Comparison of ENCODE assay signal across 12 mouse cellular contexts in the genomic region with DNA sequence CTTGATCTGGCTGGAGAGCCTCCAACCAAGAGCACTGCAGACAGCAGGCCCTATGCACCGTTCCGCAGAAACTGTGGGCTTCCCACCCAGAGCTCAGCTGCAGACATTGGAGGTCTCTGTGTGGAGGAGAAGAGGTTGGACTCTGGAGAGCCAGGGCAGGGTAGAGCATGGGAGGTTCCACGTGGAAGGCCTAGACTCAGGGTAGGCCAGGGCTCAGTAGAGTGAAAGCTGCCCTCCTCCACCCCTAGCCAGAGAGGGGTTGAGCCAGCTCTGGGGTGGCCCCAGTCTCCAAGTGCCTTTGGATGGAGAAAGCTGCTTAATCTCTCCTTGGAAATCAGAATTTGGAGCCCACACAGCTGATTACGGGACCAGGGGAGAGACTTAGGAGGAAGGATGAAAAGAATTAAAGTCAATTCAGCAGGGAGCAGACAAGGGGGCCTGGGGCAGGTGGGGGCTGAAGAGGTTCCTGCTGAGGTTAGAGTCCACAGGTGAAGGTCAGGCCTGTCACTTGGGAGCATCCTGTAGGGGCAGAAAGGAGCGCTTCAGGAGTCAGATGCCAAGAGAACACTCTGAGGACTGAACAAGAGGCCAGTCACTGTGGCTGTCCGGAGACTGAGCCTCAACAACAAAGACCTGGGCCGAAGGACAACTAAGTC. TPM values are rescaled to one million over a fixed set of nuclear protein-coding genes. Genes with fewer than 3 reads are reported as not detected.
DNase-seq lines count a peak whose midpoint lies in the region; ATAC-seq and TF ChIP-seq lines count a peak whose summit lies in the region.
"Had no signal": no experiment of that assay in that cellular context is flagged by ENCODE, and none has a peak within 500 bp of the region (broad histone marks: within the 10 kb centered on the region; RNA-seq: fewer than 3 reads in every experiment).

No protein-coding gene starts in this region.

- no peak overlapping the region for H3K4me3 ChIP-seq in lung, embryonic 15.5 days
- H3K4me3 ChIP-seq in embryonic facial prominence, embryonic 15.5 days (replicated peaks) = no peak overlapping the region
- no peak overlapping the region for H3K4me3 ChIP-seq in limb, embryonic 14.5 days (replicated peaks; ENCODE audit: low read length)
- H3K4me3 ChIP-seq in liver, postnatal 0 days (ENCODE audit: low read depth, low read length) = no peak overlapping the region

- WGBS in lung, embryonic 15.5 days = 45% methylated on average over 7 of the region's 7 CpGs
- WGBS in embryonic facial prominence, embryonic 15.5 days = 27% methylated on average over 7 of the region's 7 CpGs
- 61% methylated on average over 7 of the region's 7 CpGs for WGBS in limb, embryonic 14.5 days
- 67% methylated on average over 7 of the region's 7 CpGs for WGBS in liver, postnatal 0 days (ENCODE audit: insufficient replicate concordance)

- ATAC-seq in lung, embryonic 15.5 days (ENCODE audit: borderline replicate concordance, extremely low read depth, low FRiP score, low TSS enrichment) = peak; percentile 38; the same call in 1 of the 2 replicates
- ATAC-seq in embryonic facial prominence, embryonic 15.5 days (ENCODE audit: insufficient number of reproducible peaks, low FRiP score, low TSS enrichment, low read depth) = peak; percentile 12
- ATAC-seq in limb, embryonic 14.5 days (ENCODE audit: low FRiP score, low read depth) = no peak
- ATAC-seq in liver, postnatal 0 days = no peak

- TF ChIP-seq EP300 in liver, postnatal 0 days (IDR thresholded peaks at IDR 0.05; ENCODE audit: low read depth) = no peak

- H3K9me3 ChIP-seq in lung, embryonic 15.5 days = no peaks in the 10 kb centered on the region
- H3K9me3 ChIP-seq in embryonic facial prominence, embryonic 15.5 days (replicated peaks) = no peaks in the 10 kb centered on the region
- no peaks in the 10 kb centered on the region for H3K9me3 ChIP-seq in limb, embryonic 14.5 days (ENCODE audit: control insufficient read depth, low read length)
- H3K9me3 ChIP-seq in liver, postnatal 0 days (ENCODE audit: low read length) = no peaks in the 10 kb centered on the region

- H3K4me1 ChIP-seq in lung, embryonic 15.5 days = peaks cover 30% of the 10 kb centered on the region
- H3K4me1 ChIP-seq in embryonic facial prominence, embryonic 15.5 days = peaks cover 38% of the 10 kb centered on the region
- peaks cover 24% of the 10 kb centered on the region for H3K4me1 ChIP-seq in limb, embryonic 14.5 days (ENCODE audit: control insufficient read depth, insufficient read depth, low read length)
- H3K4me1 ChIP-seq in liver, postnatal 0 days (ENCODE audit: insufficient read depth) = no peaks in the 10 kb centered on the region

- TF ChIP-seq POLR2A in limb, embryonic 14.5 days (IDR thresholded peaks at IDR 0.05; ENCODE audit: borderline replicate concordance, extremely low read depth, insufficient read depth, insufficient read length) = no peak

- no peak for TF ChIP-seq CTCF in liver, postnatal 0 days (IDR thresholded peaks at IDR 0.05; ENCODE audit: low read depth)

- no peak overlapping the region for H3K9ac ChIP-seq in lung, embryonic 15.5 days
- H3K9ac ChIP-seq in embryonic facial prominence, embryonic 15.5 days = no peak overlapping the region
- H3K9ac ChIP-seq in limb, embryonic 14.5 days (ENCODE audit: low read depth, low read length, severe bottlenecking) = no peak overlapping the region
- no peak overlapping the region for H3K9ac ChIP-seq in liver, postnatal 0 days (replicated peaks)

- H3K27me3 ChIP-seq in lung, embryonic 15.5 days = no peaks in the 10 kb centered on the region
- no peaks in the 10 kb centered on the region for H3K27me3 ChIP-seq in embryonic facial prominence, embryonic 15.5 days
- no peaks in the 10 kb centered on the region for H3K27me3 ChIP-seq in limb, embryonic 14.5 days (ENCODE audit: control insufficient read depth, insufficient read depth, low read length)
- H3K27me3 ChIP-seq in liver, postnatal 0 days (ENCODE audit: insufficient read depth, low read length) = no peaks in the 10 kb centered on the region

- no peaks in the 10 kb centered on the region for H3K36me3 ChIP-seq in lung, embryonic 15.5 days
- H3K36me3 ChIP-seq in embryonic facial prominence, embryonic 15.5 days = no peaks in the 10 kb centered on the region
- no peaks in the 10 kb centered on the region for H3K36me3 ChIP-seq in limb, embryonic 14.5 days (ENCODE audit: control insufficient read depth, insufficient read depth, low read length)
- no peaks in the 10 kb centered on the region for H3K36me3 ChIP-seq in liver, postnatal 0 days (replicated peaks; ENCODE audit: insufficient read depth, low read length)

- peak overlapping the region; percentile 89 for H3K27ac ChIP-seq in lung, embryonic 15.5 days
- H3K27ac ChIP-seq in embryonic facial prominence, embryonic 15.5 days (replicated peaks) = peak overlapping the region; percentile 85
- H3K27ac ChIP-seq in limb, embryonic 14.5 days (replicated peaks; ENCODE audit: low read depth, low read length) = peak overlapping the region; percentile 68
- no peak overlapping the region for H3K27ac ChIP-seq in liver, postnatal 0 days (ENCODE audit: low read depth)

- H3K4me2 ChIP-seq in lung, embryonic 15.5 days = no peak overlapping the region; the same call in 1 of the 2 replicates
- H3K4me2 ChIP-seq in embryonic facial prominence, embryonic 15.5 days (replicated peaks) = no peak overlapping the region
- H3K4me2 ChIP-seq in limb, embryonic 14.5 days (replicated peaks; ENCODE audit: low read depth, low read length, severe bottlenecking) = no peak overlapping the region
- no peak overlapping the region for H3K4me2 ChIP-seq in liver, postnatal 0 days (ENCODE audit: low read depth, low read length)

- peak; percentile 26 for DNase-seq in gastrocnemius, postnatal 25 days
- DNase-seq in gastrocnemius, adult 8-10 months (ENCODE audit: low spot score in 2 of 2) = no peak
- no peak for DNase-seq in lung, postnatal 25 days (ENCODE audit: low spot score)
- no peak for DNase-seq in limb, embryonic 14.5 days (ENCODE audit: low spot score)
- no peak for DNase-seq in liver, postnatal 0 days
- no peak for DNase-seq in ovary, postnatal 36 days (ENCODE audit: low spot score)
- DNase-seq: cerebellum, adult 9-10 months; layer of hippocampus, adult 9-11 months; lung, postnatal 36 days; thymus, adult 18-20 months had no signal

RNA-seq across cellular contexts. Expression of gene Vps8, which starts 45.8 kb away (rescaled TPM):
- 1 to 10 TPM; 6.4 to 6.6 TPM for total RNA-seq in gastrocnemius, postnatal 25 days (2021)
- 1 to 10 TPM; 7.1 to 8.4 (median 7.6) TPM for total RNA-seq in gastrocnemius, adult 8-10 months (2022)
- polyA plus RNA-seq in lung, embryonic 15.5 days (2015; fragmentation: Nextera tagmentation; extraction: Ambion mirVana) = 14.3 and 15.5 TPM in 2 replicates
- 15.7 and 16.9 TPM in 2 replicates for polyA plus RNA-seq in embryonic facial prominence, embryonic 15.5 days (2015; fragmentation: Nextera tagmentation; extraction: Ambion mirVana)
- polyA plus RNA-seq in limb, embryonic 14.5 days (2012; rRNA removed) = 11.0 and 13.1 TPM in 2 replicates
- polyA plus RNA-seq in limb, embryonic 14.5 days (2014; fragmentation: Nextera tagmentation; extraction: Ambion mirVana) = 15.2 and 23.6 TPM in 2 replicates
- 2.1 and 3.1 TPM in 2 replicates for polyA plus RNA-seq in liver, postnatal 0 days (2015; fragmentation: Nextera tagmentation; extraction: Ambion mirVana)

Comparison
In these comparisons a context has a peak if more than half of its experiments do, and no peak if none do; other contexts are left out.
1. ATAC-seq: peak in lung, embryonic 15.5 days (single experiment) and embryonic facial prominence, embryonic 15.5 days (single experiment); none in limb, embryonic 14.5 days (single experiment) and liver, postnatal 0 days (single experiment).